Mouse (Mus musculus) stomach, postnatal 0 days (tissue): ENCODE results near the gene Ap2a1.

Experiments used
- CTCF ChIP-seq: IDR thresholded peaks from 2 replicates; pipeline ENCODE4 v1.5.1; 2016; ENCODE audit warnings: antibody characterized with exemption, low read depth, mild to moderate bottlenecking, moderate library complexity
- EP300 ChIP-seq: optimal IDR thresholded peaks from 2 replicates; pipeline ENCODE3; 2016; ENCODE audit warnings: antibody characterized with exemption

DNA sequence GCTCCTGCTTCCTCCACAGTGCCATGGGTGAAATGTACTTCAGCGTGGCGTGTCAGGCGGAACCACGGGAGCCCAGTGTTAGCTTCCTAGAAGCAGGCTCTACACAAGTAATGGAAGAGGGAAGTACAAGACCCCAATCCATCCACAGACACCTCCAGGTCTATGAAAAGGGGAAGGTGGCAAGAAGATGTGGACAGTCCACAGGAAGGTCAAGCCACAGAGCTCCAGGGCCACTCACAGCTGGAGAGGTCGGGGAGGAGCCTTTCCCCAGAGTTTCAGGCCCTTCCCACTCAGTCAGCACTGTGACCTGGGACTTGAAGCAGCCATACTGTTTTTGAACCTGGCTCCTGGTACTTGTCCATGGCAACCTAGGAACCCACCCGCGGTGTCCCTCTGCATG lies 42.3 kb downstream of the Ap2a1 start:
- TF ChIP-seq CTCF (no peak), EP300 (no peak)
